Mouse (Mus musculus) C2C12 (cell line): Measurements from ENCODE around the gene Grifin. TPM values are rescaled to one million over a fixed set of nuclear protein-coding genes. Genes with fewer than 3 reads are reported as not detected.

Experiments used
- H3K27me3 ChIP-seq: one replicate; pipeline ENCODE4 v1.6.1; 2011; ENCODE audit not compliant: control insufficient read depth, insufficient read depth, insufficient read length
- H3K36me3 ChIP-seq: one replicate; pipeline ENCODE4 v1.6.1; 2011; ENCODE audit not compliant: control insufficient read depth, insufficient read depth
- H3K4me3 ChIP-seq: one replicate; pipeline ENCODE4 v1.5.1; 2011; ENCODE audit warnings: mild to moderate bottlenecking, control low read depth; ENCODE audit not compliant: poor library complexity, insufficient read depth, severe bottlenecking
- H3K79me2 ChIP-seq: one replicate; pipeline ENCODE4 v1.6.1; 2011; ENCODE audit not compliant: control insufficient read depth, insufficient read depth
- H3K79me3 ChIP-seq: one replicate; pipeline ENCODE4 v1.6.1; 2011; ENCODE audit warnings: low read depth, control low read depth
- H3ac ChIP-seq: one replicate; pipeline ENCODE3; 2011; ENCODE audit warnings: low read depth; ENCODE audit not compliant: control insufficient read depth, insufficient read length
- CEBPB ChIP-seq: IDR thresholded peaks from one replicate; pipeline ENCODE4 v1.6.1; 2011; ENCODE audit warnings: low read depth, mild to moderate bottlenecking, control low read depth, moderate library complexity
- CTCF ChIP-seq: IDR thresholded peaks from one replicate; pipeline ENCODE4 v1.5.1; 2011; ENCODE audit not compliant: control insufficient read depth, insufficient read depth, insufficient read length
- FOSL1 ChIP-seq: IDR thresholded peaks from one replicate; pipeline ENCODE4 v1.8.0; 2011; ENCODE audit warnings: mild to moderate bottlenecking, low read length; ENCODE audit not compliant: poor library complexity, insufficient read depth, severe bottlenecking
- MAX ChIP-seq: IDR thresholded peaks from one replicate; pipeline ENCODE4 v1.6.1; 2011; ENCODE audit warnings: mild to moderate bottlenecking, control low read depth
- MYOD1 ChIP-seq: IDR thresholded peaks from one replicate; pipeline ENCODE4 v1.6.1; 2011; ENCODE audit warnings: low read depth; ENCODE audit not compliant: control insufficient read depth, insufficient read length
- MYOG ChIP-seq: IDR thresholded peaks from one replicate; pipeline ENCODE4 v1.6.1; 2011; ENCODE audit not compliant: control insufficient read depth, insufficient read length; ENCODE audit errors: extremely low read depth
- USF1 ChIP-seq: IDR thresholded peaks from one replicate; pipeline ENCODE4 v1.6.1; 2011; ENCODE audit warnings: low read depth, mild to moderate bottlenecking, control low read depth, moderate library complexity
- polyA plus RNA-seq: library from polyadenylated mRNA; unstranded; fragments of >200 nt; fragmentation: generic; extraction: Trizol; gene quantifications from one replicate; pipeline ENCODE4 v1.2.1, GENCODE M21; 2012; ENCODE audit warnings: missing spikeins

The Grifin gene
- polyA plus RNA-seq, 1 experiment, result not detected

- Histone ChIP-seq H3ac (peak overlapping the region; percentile 58), H3K36me3 (peaks cover 26% of the 10 kb centered on the region), H3K27me3 (no peaks in the 10 kb centered on the region), H3K79me2 (peaks cover 62% of the 10 kb centered on the region), H3K79me3 (peaks cover 31% of the 10 kb centered on the region), H3K4me3 (peak overlapping the region; percentile 59)
- TF ChIP-seq MAX (peak; percentile 58), MYOG (no peak), USF1 (no peak), MYOD1 (no peak)
Observed at GRCm38 (mm10) chr5:140610273-140611011, 45.6 kb upstream of the Grifin start.

GRCm38 (mm10) chr5:140609511-140610272, 44.8 kb upstream of the Grifin start:
- no peaks in the 10 kb centered on the region for H3K27me3 ChIP-seq
- TF ChIP-seq USF1, result no peak
- TF ChIP-seq MYOG, result no peak
- TF ChIP-seq MYOD1, result no peak
- TF ChIP-seq CEBPB, result no peak
- TF ChIP-seq FOSL1, result no peak
- no peak for TF ChIP-seq MAX
- TF ChIP-seq CTCF, result no peak
- peaks cover 62% of the 10 kb centered on the region for H3K79me2 ChIP-seq
- H3ac ChIP-seq, result peak overlapping the region; percentile 56
- H3K79me3 ChIP-seq, result peaks cover 31% of the 10 kb centered on the region
- peak overlapping the region; percentile 59 for H3K4me3 ChIP-seq
- peaks cover 22% of the 10 kb centered on the region for H3K36me3 ChIP-seq

GRCm38 (mm10) chr5:140608634-140609015, 43.8 kb upstream of the Grifin start:
- peaks cover 14% of the 10 kb centered on the region for H3K36me3 ChIP-seq
- TF ChIP-seq MAX (no peak), USF1 (no peak), CTCF (no peak), MYOD1 (no peak), CEBPB (no peak), FOSL1 (no peak), MYOG (no peak)

GRCm38 (mm10) chr5:140607836-140608633, 43.2 kb upstream of the Grifin start:
- peaks cover 8% of the 10 kb centered on the region for H3K36me3 ChIP-seq
- TF ChIP-seq USF1 (no peak), MAX (peak; percentile 20), FOSL1 (no peak), MYOD1 (no peak)
- peaks cover 53% of the 10 kb centered on the region for H3K79me2 ChIP-seq
- H3K27me3 ChIP-seq, result no peaks in the 10 kb centered on the region
- H3ac ChIP-seq, result peak overlapping the region; percentile 68
- peak overlapping the region; percentile 59 for H3K4me3 ChIP-seq
- H3K79me3 ChIP-seq, result peaks cover 28% of the 10 kb centered on the region

More at GRCm38 (mm10) chr5:140608634-140609015, 43.8 kb upstream of the Grifin start:
- Histone ChIP-seq H3K79me3 (peaks cover 29% of the 10 kb centered on the region), H3ac (peak overlapping the region; percentile 68), H3K27me3 (no peaks in the 10 kb centered on the region), H3K4me3 (peak overlapping the region; percentile 59), H3K79me2 (peaks cover 59% of the 10 kb centered on the region)

- peak within 1 kb of the TSS; percentile 68 for H3ac ChIP-seq
- H3K79me3 ChIP-seq, result peaks cover 26% of the 10 kb centered on the region
- H3K36me3 ChIP-seq, result peaks cover under 1% of the 10 kb centered on the region
- H3K27me3 ChIP-seq, result no peaks in the 10 kb centered on the region
- peak within 1 kb of the TSS; percentile 59 for H3K4me3 ChIP-seq
- peaks cover 44% of the 10 kb centered on the region for H3K79me2 ChIP-seq
- TF ChIP-seq FOSL1 (no peak), CTCF (peak; percentile 2), CEBPB (no peak), MAX (peak; percentile 91), USF1 (peak; percentile 39), MYOD1 (peak; percentile 0)
Observed at GRCm38 (mm10) chr5:140607001-140607835, 42.3 kb upstream of the Grifin start, which contains the start of gene Lfng. Gene Lfng, plus strand, starts transcription at chr5:140607320.
